Mouse (Mus musculus) kidney, embryonic 16.5 days (tissue): ENCODE data around the gene Olfr70. TPM values are rescaled to one million over a fixed set of nuclear protein-coding genes. Genes with fewer than 3 reads are reported as not detected.

ENCODE experiments used
- polyA plus RNA-seq: library from polyadenylated mRNA; unstranded; fragments of >200 nt; fragmentation: Nextera tagmentation; extraction: Ambion mirVana; gene quantifications from 2 replicates; pipeline ENCODE4 v1.2.1, GENCODE M21; 2015

Gene Olfr70
- polyA plus RNA-seq, 1 experiment from 2014 or later = not detected

Other genes with a start within 250 kb of the Olfr70 start
- 3.3 and 4.1 TPM in 2 replicates for gene Cd72, start 246.2 kb downstream of the Olfr70 start, polyA plus RNA-seq
- not detected in 2 replicates for gene Sit1, start 217.1 kb downstream of the Olfr70 start, polyA plus RNA-seq
- gene Ccdc107, start 207.9 kb downstream of the Olfr70 start, polyA plus RNA-seq = 73.5 and 89.4 TPM in 2 replicates
- 45.3 and 47.7 TPM in 2 replicates for gene Arhgef39, start 201.1 kb downstream of the Olfr70 start, polyA plus RNA-seq
- 1.5 and 2.7 TPM in 2 replicates for gene Car9, start 193.8 kb downstream of the Olfr70 start, polyA plus RNA-seq
- 233 and 312 TPM in 2 replicates for gene Tpm2, start 177.0 kb downstream of the Olfr70 start, polyA plus RNA-seq
- gene Creb3, start 138.5 kb downstream of the Olfr70 start, polyA plus RNA-seq = 80.2 and 83.0 TPM in 2 replicates
- 66.5 and 69.1 TPM in 2 replicates for gene Tln1, start 138.1 kb downstream of the Olfr70 start, polyA plus RNA-seq
- gene Rgp1, start 122.1 kb downstream of the Olfr70 start, polyA plus RNA-seq = 32.3 and 33.0 TPM in 2 replicates
- gene Gba2, start 121.9 kb downstream of the Olfr70 start, polyA plus RNA-seq = 25.8 and 26.3 TPM in 2 replicates
- 0.89 and 3.1 TPM in 2 replicates for gene Msmp, start 116.3 kb downstream of the Olfr70 start, polyA plus RNA-seq
- 9.1 and 9.5 TPM in 2 replicates for gene Npr2, start 68.9 kb downstream of the Olfr70 start, polyA plus RNA-seq
- 1.4 TPM in 2 replicates for gene Spag8, start 47.2 kb downstream of the Olfr70 start, polyA plus RNA-seq
- 125 and 134 TPM in 2 replicates for gene Hint2, start 44.3 kb downstream of the Olfr70 start, polyA plus RNA-seq
- 2.8 and 4.7 TPM in 2 replicates for gene Tmem8b, start 31.8 kb downstream of the Olfr70 start, polyA plus RNA-seq
- gene Fam221b, start 31.7 kb downstream of the Olfr70 start, polyA plus RNA-seq = 1.6 and 3.2 TPM in 2 replicates
- gene Olfr71, start 9.4 kb upstream of the Olfr70 start, polyA plus RNA-seq = not detected in 2 replicates
- gene Hrct1, start 26.4 kb upstream of the Olfr70 start, polyA plus RNA-seq = 1.1 and 1.3 TPM in 2 replicates
- 0.17 and 0.20 TPM in 2 replicates for gene Spaar, start 29.2 kb upstream of the Olfr70 start, polyA plus RNA-seq
- not detected in 2 replicates for gene Olfr159, start 70.2 kb upstream of the Olfr70 start, polyA plus RNA-seq
- not detected in 2 replicates for gene Olfr156, start 123.1 kb upstream of the Olfr70 start, polyA plus RNA-seq
- gene Olfr157, start 139.4 kb upstream of the Olfr70 start, polyA plus RNA-seq = not detected in 2 replicates
- gene Olfr155, start 150.8 kb upstream of the Olfr70 start, polyA plus RNA-seq = not detected in 2 replicates
- gene Reck, start 174.7 kb upstream of the Olfr70 start, polyA plus RNA-seq = 27.2 and 28.5 TPM in 2 replicates